12 mouse cellular contexts compared by ENCODE assay signal in genomic region chr10:128938974-128939373, GRCm38 (mm10). TPM values are rescaled to one million over a fixed set of nuclear protein-coding genes. Genes with fewer than 3 reads are reported as not detected.
DNase-seq lines count a peak whose midpoint lies in the region; ATAC-seq and TF ChIP-seq lines count a peak whose summit lies in the region.
"Had no signal": no experiment of that assay in that cellular context is flagged by ENCODE, and none has a peak within 500 bp of the region (broad histone marks: within the 10 kb centered on the region; RNA-seq: fewer than 3 reads in every experiment).

No protein-coding gene starts in this region.

- ATAC-seq in heart, embryonic 12.5 days (ENCODE audit: insufficient number of reproducible peaks, low FRiP score), result no peak
- ATAC-seq in midbrain, embryonic 13.5 days, result no peak
- ATAC-seq: forebrain, postnatal 0 days had no signal

- 53% methylated on average over 5 of the region's 5 CpGs for WGBS in heart, embryonic 12.5 days
- 39% methylated on average over 5 of the region's 5 CpGs for WGBS in lung, adult 2 months
- WGBS in large intestine, adult 2 months, result 23% methylated on average over 5 of the region's 5 CpGs
- WGBS in midbrain, embryonic 13.5 days, result 75% methylated on average over 5 of the region's 5 CpGs

- peaks cover 30% of the 10 kb centered on the region for H3K27me3 ChIP-seq in heart, embryonic 12.5 days (replicated peaks)
- H3K27me3 ChIP-seq in midbrain, embryonic 13.5 days, result peaks cover 23% of the 10 kb centered on the region

- no peaks in the 10 kb centered on the region for H3K36me3 ChIP-seq in heart, embryonic 12.5 days
- no peaks in the 10 kb centered on the region for H3K36me3 ChIP-seq in midbrain, embryonic 13.5 days
- H3K36me3 ChIP-seq: limb, embryonic 10.5 days had no signal

- peaks cover 9% of the 10 kb centered on the region for H3K4me1 ChIP-seq in heart, embryonic 12.5 days (replicated peaks)
- H3K4me1 ChIP-seq in lung, adult 2 months (ENCODE audit: control insufficient read depth, insufficient read depth, low read length), result peaks cover 7% of the 10 kb centered on the region
- peaks cover 6% of the 10 kb centered on the region for H3K4me1 ChIP-seq in midbrain, embryonic 13.5 days (replicated peaks)

- H3K9me3 ChIP-seq in heart, embryonic 12.5 days (replicated peaks), result no peaks in the 10 kb centered on the region
- no peaks in the 10 kb centered on the region for H3K9me3 ChIP-seq in midbrain, embryonic 13.5 days
- H3K9me3 ChIP-seq: limb, embryonic 10.5 days had no signal

- H3K4me2 ChIP-seq in heart, embryonic 12.5 days, result no peak overlapping the region
- no peak overlapping the region for H3K4me2 ChIP-seq in midbrain, embryonic 13.5 days (replicated peaks)

- TF ChIP-seq POLR2A in lung, adult 2 months (IDR thresholded peaks at IDR 0.05; ENCODE audit: borderline replicate concordance, extremely low read depth, low read depth, low read length), result no peak

- TF ChIP-seq CTCF in lung, adult 2 months (IDR thresholded peaks at IDR 0.05; ENCODE audit: insufficient read depth, low read length), result no peak

- H3K9ac ChIP-seq in heart, embryonic 12.5 days, result no peak overlapping the region
- H3K9ac ChIP-seq in midbrain, embryonic 13.5 days (replicated peaks), result no peak overlapping the region
- H3K9ac ChIP-seq: forebrain, postnatal 0 days had no signal

- peak; percentile 46 to 63 for DNase-seq in heart, adult 18-20 months
- DNase-seq in lung, adult 2 months, result peak; percentile 24
- no peak for DNase-seq in lung, postnatal 4 days
- DNase-seq in large intestine, adult 2 months (ENCODE audit: low read depth, low spot score), result peak; percentile 53
- DNase-seq in embryo, embryonic 10.5 days (ENCODE audit: low spot score), result no peak
- DNase-seq: forebrain, postnatal 0 days had no signal

- H3K4me3 ChIP-seq in heart, embryonic 12.5 days, result no peak overlapping the region
- no peak overlapping the region for H3K4me3 ChIP-seq in lung, adult 2 months (replicated peaks; ENCODE audit: extremely low read depth, low read depth, low read length)
- no peak overlapping the region for H3K4me3 ChIP-seq in midbrain, embryonic 13.5 days (replicated peaks)
- H3K4me3 ChIP-seq: limb, embryonic 10.5 days had no signal

- H3K27ac ChIP-seq in heart, embryonic 12.5 days (ENCODE audit: poor library complexity, severe bottlenecking), result no peak overlapping the region
- no peak overlapping the region for H3K27ac ChIP-seq in midbrain, embryonic 13.5 days
- H3K27ac ChIP-seq: limb, embryonic 10.5 days had no signal

RNA-seq across cellular contexts. Expression of gene Itga7, which starts 5.4 kb away (rescaled TPM):
- 100 to 1,000 TPM; 144 to 148 TPM for total RNA-seq in heart, adult 18-20 months (2021)
- polyA plus RNA-seq in heart, embryonic 12.5 days (2016; fragmentation: Nextera tagmentation; extraction: Ambion mirVana), result 1.4 and 1.5 TPM in 2 replicates
- polyA plus RNA-seq in lung, adult 2 months (2012; rRNA removed), result 31.5 and 37.6 TPM in 2 replicates
- 12.6 and 12.9 TPM in 2 replicates for polyA plus RNA-seq in large intestine, adult 2 months (2012; rRNA removed)
- polyA plus RNA-seq in midbrain, embryonic 13.5 days (2015; fragmentation: Nextera tagmentation; extraction: Ambion mirVana), result 1.7 and 2.5 TPM in 2 replicates

RNA-seq across cellular contexts. Expression of gene Bloc1s1, which starts 15.1 kb away (rescaled TPM):
- 100 to 1,000 TPM; 194 to 199 TPM for total RNA-seq in heart, adult 18-20 months (2021)
- 161 and 165 TPM in 2 replicates for polyA plus RNA-seq in heart, embryonic 12.5 days (2016; fragmentation: Nextera tagmentation; extraction: Ambion mirVana)
- polyA plus RNA-seq in lung, adult 2 months (2012; rRNA removed), result 171 and 192 TPM in 2 replicates
- polyA plus RNA-seq in large intestine, adult 2 months (2012; rRNA removed), result 126 and 147 TPM in 2 replicates
- 266 and 289 TPM in 2 replicates for polyA plus RNA-seq in midbrain, embryonic 13.5 days (2015; fragmentation: Nextera tagmentation; extraction: Ambion mirVana)

RNA-seq across cellular contexts. Expression of gene Rdh5, which starts 16.3 kb away (rescaled TPM):
- 1 to 10 TPM; 4.3 to 4.7 TPM for total RNA-seq in heart, adult 18-20 months (2021)
- 6.0 and 6.3 TPM in 2 replicates for polyA plus RNA-seq in heart, embryonic 12.5 days (2016; fragmentation: Nextera tagmentation; extraction: Ambion mirVana)
- polyA plus RNA-seq in lung, adult 2 months (2012; rRNA removed), result 20.1 and 20.3 TPM in 2 replicates
- 19.0 and 19.3 TPM in 2 replicates for polyA plus RNA-seq in large intestine, adult 2 months (2012; rRNA removed)
- 14.8 and 20.9 TPM in 2 replicates for polyA plus RNA-seq in midbrain, embryonic 13.5 days (2015; fragmentation: Nextera tagmentation; extraction: Ambion mirVana)

RNA-seq across cellular contexts. Expression of gene Mettl7b, which starts 21.8 kb away (rescaled TPM):
- total RNA-seq in heart, adult 18-20 months (2021), result not detected
- polyA plus RNA-seq in heart, embryonic 12.5 days (2016; fragmentation: Nextera tagmentation; extraction: Ambion mirVana), result 0.15 TPM in 1 of 2 replicates, not detected in the other
- 0.66 and 0.77 TPM in 2 replicates for polyA plus RNA-seq in lung, adult 2 months (2012; rRNA removed)
- polyA plus RNA-seq in large intestine, adult 2 months (2012; rRNA removed), result 34.5 and 82.9 TPM in 2 replicates
- not detected in 2 replicates for polyA plus RNA-seq in midbrain, embryonic 13.5 days (2015; fragmentation: Nextera tagmentation; extraction: Ambion mirVana)
- total RNA-seq: forebrain, postnatal 0 days; megakaryocyte-erythroid progenitor cell, adult 5-6 weeks had no signal
- polyA plus RNA-seq: embryonic facial prominence, embryonic 14.5 days; forebrain, postnatal 0 days; limb, embryonic 10.5 days; neural tube, embryonic 11.5 days had no signal

RNA-seq across cellular contexts. Expression of gene Cd63, which starts 38.2 kb away (rescaled TPM):
- 100 to 1,000 TPM; 144 to 158 TPM for total RNA-seq in heart, adult 18-20 months (2021)
- polyA plus RNA-seq in heart, embryonic 12.5 days (2016; fragmentation: Nextera tagmentation; extraction: Ambion mirVana), result 341 and 358 TPM in 2 replicates
- polyA plus RNA-seq in lung, adult 2 months (2012; rRNA removed), result 110 and 132 TPM in 2 replicates
- 130 and 137 TPM in 2 replicates for polyA plus RNA-seq in large intestine, adult 2 months (2012; rRNA removed)
- 127 and 141 TPM in 2 replicates for polyA plus RNA-seq in midbrain, embryonic 13.5 days (2015; fragmentation: Nextera tagmentation; extraction: Ambion mirVana)

Comparison
In these comparisons a context has a peak if more than half of its experiments do, and no peak if none do; other contexts are left out.
1. DNase-seq: peak in heart, adult 18-20 months (2 of 2), lung, adult 2 months (single experiment) and large intestine, adult 2 months (single experiment); none in lung, postnatal 4 days (0 of 2) and embryo, embryonic 10.5 days (single experiment).